Mouse (Mus musculus) heart, adult 2 months (tissue): ENCODE results near the gene S100z.

ENCODE experiments used
- CTCF ChIP-seq: fragments of 200-600 bp; IDR thresholded peaks from 2 replicates; pipeline ENCODE4 v1.8.1; 2022; ENCODE audit warnings: antibody characterized with exemption, mild to moderate bottlenecking, moderate library complexity
- EP300 ChIP-seq: fragments of 200-500 bp; IDR thresholded peaks from 2 replicates; pipeline ENCODE4 v1.6.1; 2011; ENCODE audit warnings: low read depth, low read length, control low read depth; ENCODE audit not compliant: insufficient read depth
- POLR2A ChIP-seq: fragments of 200-500 bp; IDR thresholded peaks from 2 replicates; pipeline ENCODE4 v1.6.1; 2011; ENCODE audit warnings: mild to moderate bottlenecking, low read depth, low read length, control low read depth; ENCODE audit not compliant: insufficient read depth

DNA sequence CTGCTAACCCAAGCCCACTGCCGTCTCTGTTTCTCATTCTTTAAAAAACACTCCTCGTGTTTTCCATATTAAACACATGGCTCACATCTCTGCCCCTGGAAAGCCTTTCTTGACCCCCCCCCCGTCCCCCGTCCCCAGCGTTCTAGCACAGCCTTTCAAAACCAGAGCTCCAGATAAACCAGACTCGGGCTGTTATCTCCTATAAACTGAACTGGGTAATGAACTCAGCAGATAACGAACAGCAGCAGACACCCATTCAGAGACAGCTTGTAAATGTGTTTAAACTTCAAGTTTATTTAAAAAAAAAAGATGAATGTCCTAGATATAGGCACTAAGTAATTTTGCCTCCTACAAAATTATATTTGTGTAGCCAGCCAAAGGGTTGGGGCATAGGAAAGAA, 3.4 kb downstream of the S100z start:
- no peak for TF ChIP-seq CTCF
- TF ChIP-seq EP300 = no peak
- TF ChIP-seq POLR2A = no peak
